Mouse (Mus musculus): ENCODE results near the gene Ghrl. TPM values are rescaled to one million over a fixed set of nuclear protein-coding genes. Genes with fewer than 3 reads are reported as not detected.

Ghrl gene
- 0.20 TPM in 1 of 2 replicates, not detected in the other for polyA plus RNA-seq (2012; rRNA removed)

GRCm38 (mm10) chr6:113719878-113720277 lies at the start of gene Ghrl:
Gene Ghrl, minus strand, starts transcription at chr6:113719880.

DNA sequence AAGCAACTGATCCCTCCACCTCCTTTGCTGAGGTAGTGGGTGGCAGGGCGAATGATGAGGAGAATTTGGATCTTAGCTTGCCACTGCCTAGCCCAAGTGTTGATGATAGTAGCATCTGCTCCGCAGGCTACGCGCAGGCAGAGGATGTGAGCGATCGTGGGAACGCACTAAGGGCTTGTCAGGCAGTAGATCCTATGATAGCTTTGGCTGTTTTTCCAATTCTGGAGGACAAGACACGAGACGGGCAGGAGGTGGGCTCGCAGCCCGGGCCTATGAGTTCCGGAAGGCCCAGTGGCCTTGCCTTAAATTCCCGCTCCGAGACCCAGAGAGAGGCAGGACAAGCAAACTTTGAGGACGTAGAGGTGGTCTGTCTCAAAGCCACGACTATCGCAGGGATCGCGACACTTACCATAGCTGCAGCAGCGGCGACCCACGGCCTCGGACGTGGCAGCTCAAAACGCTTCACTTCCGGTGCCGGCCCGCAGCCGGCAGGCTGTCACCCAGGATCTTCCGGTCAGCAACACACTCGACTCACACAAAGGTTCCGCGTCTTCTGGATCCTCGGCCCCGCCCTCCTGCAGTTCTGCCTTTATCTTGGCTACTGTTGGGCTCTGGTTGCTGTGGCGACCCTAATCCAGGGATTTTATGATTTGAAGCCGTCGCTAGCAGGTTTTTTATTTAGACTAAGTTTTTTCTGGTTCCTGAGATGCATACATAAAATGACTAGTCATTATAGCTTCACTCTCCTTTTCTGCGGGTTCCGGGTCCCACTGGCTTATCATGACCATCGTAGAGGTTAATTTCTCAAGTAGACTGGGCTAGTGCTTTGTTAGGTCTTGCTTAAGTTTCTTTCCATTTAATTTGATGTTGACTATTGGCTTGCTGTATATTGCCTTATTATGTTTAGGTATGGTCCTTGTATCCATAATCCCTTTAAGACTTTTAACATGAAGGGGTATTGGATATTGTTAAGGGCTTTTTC lies 20.8 kb upstream of the Ghrl start, which contains the start of gene Sec13:
Sec13 (minus strand) TSS at position 508 of the 982 bp plus-strand sequence.

GRCm38 (mm10) chr6:113696582-113697221 lies 23.0 kb downstream of the Ghrl start, which contains the start of gene Tatdn2:
Gene Tatdn2, plus strand, starts transcription at chr6:113697050.

Other genes starting within 250 kb of the Ghrl start
- gene Il17rc, start 248.5 kb downstream of the Ghrl start, polyA plus RNA-seq (2012; rRNA removed): 12.2 and 12.6 TPM in 2 replicates
- 6.6 and 7.4 TPM in 2 replicates for gene Creld1, start 236.6 kb downstream of the Ghrl start, polyA plus RNA-seq (2012; rRNA removed)
- 0.01 TPM in 1 of 2 replicates, not detected in the other for gene Prrt3, start 217.9 kb downstream of the Ghrl start, polyA plus RNA-seq (2012; rRNA removed)
- gene Emc3, start 188.2 kb downstream of the Ghrl start, polyA plus RNA-seq (2012; rRNA removed): 24.7 and 25.0 TPM in 2 replicates
- 4.0 and 4.2 TPM in 2 replicates for gene Fancd2, start 188.2 kb downstream of the Ghrl start, polyA plus RNA-seq (2012; rRNA removed)
- gene Fancd2os, start 119.2 kb downstream of the Ghrl start, polyA plus RNA-seq (2012; rRNA removed): not detected in 2 replicates
- 75.9 and 79.8 TPM in 2 replicates for gene Brk1, start 115.1 kb downstream of the Ghrl start, polyA plus RNA-seq (2012; rRNA removed)
- 5.9 and 7.4 TPM in 2 replicates for gene Vhl, start 95.9 kb downstream of the Ghrl start, polyA plus RNA-seq (2012; rRNA removed)
- 21.6 and 22.6 TPM in 2 replicates for gene Irak2, start 81.4 kb downstream of the Ghrl start, polyA plus RNA-seq (2012; rRNA removed)
- gene Tatdn2, start 22.8 kb downstream of the Ghrl start, polyA plus RNA-seq (2012; rRNA removed): 10.8 and 11.6 TPM in 2 replicates
- 93.8 and 96.0 TPM in 2 replicates for gene Sec13, start 20.9 kb upstream of the Ghrl start, polyA plus RNA-seq (2012; rRNA removed)

Data from liver, embryonic 18 days (tissue).